Mouse (Mus musculus) olfactory bulb, adult 2 months (tissue): Measurements from ENCODE around the gene Zfp51. TPM values are rescaled to one million over a fixed set of nuclear protein-coding genes. Genes with fewer than 3 reads are reported as not detected.
"Not testable (repeated sequence)": the region's sequence is repeated elsewhere in the genome, so short reads cannot be mapped to it uniquely, and the experiment has no call there.

Source experiments
- H3K27ac ChIP-seq: fragments of 200-500 bp; 2 replicates; pipeline ENCODE4 v1.5.1; 2012; ENCODE audit warnings: low read depth, low read length; ENCODE audit not compliant: insufficient read depth
- H3K4me1 ChIP-seq: fragments of 200-500 bp; 2 replicates; pipeline ENCODE4 v1.6.1; 2012; ENCODE audit warnings: low read length; ENCODE audit not compliant: control insufficient read depth, insufficient read depth
- H3K4me3 ChIP-seq: fragments of 200-500 bp; 2 replicates; pipeline ENCODE4 v1.5.1; 2012; ENCODE audit warnings: mild to moderate bottlenecking, low read depth, low read length, moderate library complexity; ENCODE audit not compliant: insufficient read depth
- CTCF ChIP-seq: fragments of 200-500 bp; IDR thresholded peaks from 2 replicates; pipeline ENCODE4 v1.5.1; 2012; ENCODE audit warnings: low read depth, mild to moderate bottlenecking, low read length, moderate library complexity; ENCODE audit not compliant: insufficient read depth
- POLR2A ChIP-seq: fragments of 200-500 bp; IDR thresholded peaks from 2 replicates; pipeline ENCODE4 v1.6.1; 2012; ENCODE audit warnings: mild to moderate bottlenecking, low read depth, low read length, moderate library complexity; ENCODE audit not compliant: insufficient read depth
- WGBS: fragments of 180-500 bp; shearing (Covaris S2); methylation state at CpG from one replicate; pipeline ENCODE4 v1.1.7; 2018; 5-methylcytosine and 5-hydroxymethylcytosine counted together
- polyA plus RNA-seq: library from polyadenylated mRNA; stranded (reverse); fragments of >200 nt; gene quantifications from 2 replicates; pipeline ENCODE4 v1.2.4, GENCODE M21; 2012; ENCODE audit warnings: low replicate concordance; ENCODE audit not compliant: missing spikeins, insufficient read depth, insufficient read length

Gene Zfp51
- polyA plus RNA-seq, 1 experiment = not detected

- TF ChIP-seq POLR2A (no peak), CTCF (no peak)
- WGBS = 45% methylated on average over 14 of the region's 14 CpGs
- Histone ChIP-seq H3K4me1 (no peaks in the 10 kb centered on the region), H3K4me3 (no peak overlapping the region), H3K27ac (no peak overlapping the region)
Measured at GRCm38 (mm10) chr17:21473362-21474190, 23.4 kb downstream of the Zfp51 start.

GRCm38 (mm10) chr17:21474729-21475128, 24.6 kb downstream of the Zfp51 start:
- H3K4me3 ChIP-seq, H3K27ac ChIP-seq, H3K4me1 ChIP-seq: not testable (repeated sequence)
- 18% methylated on average over 10 of the region's 10 CpGs for WGBS

GRCm38 (mm10) chr17:21475290-21475689, 25.1 kb downstream of the Zfp51 start:
- H3K27ac ChIP-seq, H3K4me3 ChIP-seq, H3K4me1 ChIP-seq: not testable (repeated sequence)
- 70% methylated on average over 1 of the region's 1 CpGs for WGBS

- WGBS = 83% methylated on average over 4 of the region's 9 CpGs
- H3K27ac ChIP-seq, H3K4me1 ChIP-seq, H3K4me3 ChIP-seq: not testable (repeated sequence)
Measured at GRCm38 (mm10) chr17:21476351-21476750, 26.2 kb downstream of the Zfp51 start.

- 92% methylated on average over 10 of the region's 10 CpGs for WGBS
- not testable (repeated sequence) for H3K27ac ChIP-seq, H3K4me3 ChIP-seq, H3K4me1 ChIP-seq
Measured at GRCm38 (mm10) chr17:21478103-21478777, 28.1 kb downstream of the Zfp51 start.

- WGBS = under 1% methylated on average over 34 of the region's 34 CpGs
- peak within 1 kb of the TSS; percentile 71 for H3K4me3 ChIP-seq
- TF ChIP-seq POLR2A = 0 out of 2 replicates have a peak, but pooled peaks have one; percentile 33
- TF ChIP-seq CTCF = no peak
- no peak within 1 kb of the TSS; the same call in 1 of the 2 replicates for H3K27ac ChIP-seq
- no peaks in the 10 kb centered on the region for H3K4me1 ChIP-seq
Measured at GRCm38 (mm10) chr17:21488760-21489499, 38.8 kb downstream of the Zfp51 start, which contains the start of gene Zfp53. TSS of gene Zfp53 (plus strand) at chr17:21488998.

- H3K27ac ChIP-seq = no peak overlapping the region
Measured at GRCm38 (mm10) chr17:21489500-21490001, 39.4 kb downstream of the Zfp51 start.

GRCm38 (mm10) chr17:21501365-21501764, 51.2 kb downstream of the Zfp51 start:
- Histone ChIP-seq H3K4me1 (no peaks in the 10 kb centered on the region), H3K4me3 (no peak overlapping the region), H3K27ac (no peak overlapping the region)
- TF ChIP-seq CTCF = no peak
- TF ChIP-seq POLR2A = no peak
- WGBS = 67% methylated on average over 1 of the region's 1 CpGs

More at GRCm38 (mm10) chr17:21489500-21490001, 39.4 kb downstream of the Zfp51 start:
- WGBS = 12% methylated on average over 8 of the region's 8 CpGs
- no peak for TF ChIP-seq POLR2A
- no peak for TF ChIP-seq CTCF
- no peaks in the 10 kb centered on the region for H3K4me1 ChIP-seq
- H3K4me3 ChIP-seq = peak overlapping the region; percentile 71; the same call in 1 of the 2 replicates

GRCm38 (mm10) chr17:21504524-21504923, 54.4 kb downstream of the Zfp51 start:
- WGBS = 95% methylated on average over 1 of the region's 1 CpGs
- Histone ChIP-seq H3K4me3 (no peak overlapping the region), H3K4me1 (no peaks in the 10 kb centered on the region), H3K27ac (no peak overlapping the region)
- TF ChIP-seq CTCF = no peak
- no peak for TF ChIP-seq POLR2A
